Mouse (Mus musculus) subcutaneous adipose tissue, adult 2 months (tissue): ENCODE results near the gene Gm21913. TPM values are rescaled to one million over a fixed set of nuclear protein-coding genes. Genes with fewer than 3 reads are reported as not detected.

Experiments
- polyA plus RNA-seq: library from polyadenylated mRNA; depleted of rRNA; stranded (reverse); fragments of >200 nt; gene quantifications from 2 replicates; pipeline ENCODE4 v1.2.3, GENCODE M21; 2012; ENCODE audit warnings: low replicate concordance; rRNA removed

The Gm21913 gene
- polyA plus RNA-seq = not detected in 2 replicates

DNA sequence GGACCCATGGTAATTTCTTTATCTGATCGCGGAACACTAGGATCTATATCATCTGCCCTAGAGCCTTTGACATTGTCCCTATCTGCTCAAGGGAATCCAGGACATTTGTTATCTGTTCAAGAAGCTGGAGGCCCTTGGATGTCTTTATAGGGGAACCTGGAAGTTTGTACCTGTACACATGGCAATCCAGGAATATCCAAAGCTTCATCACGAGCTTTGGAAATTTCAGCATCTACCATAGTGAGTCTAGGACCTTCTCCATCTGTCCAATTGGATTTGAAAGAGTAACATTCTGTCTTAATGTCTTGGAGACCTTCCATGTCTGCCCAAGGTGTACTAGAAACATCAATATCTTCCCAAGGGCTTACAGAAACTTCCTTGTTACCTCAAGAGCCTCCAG is at the start of gene Gm21913:
Gm21913 (plus strand) TSS at position 301 of the 400 bp plus-strand sequence.

Other genes with a start within 250 kb of the Gm21913 start
- gene Gm29110, start 153.4 kb upstream of the Gm21913 start, polyA plus RNA-seq = not detected in 2 replicates